8 mouse cellular contexts compared by ENCODE assay signal in genomic region chr6:8778296-8778649, GRCm38 (mm10). TPM values are rescaled to one million over a fixed set of nuclear protein-coding genes. Genes with fewer than 3 reads are reported as not detected.
DNase-seq lines count a peak whose midpoint lies in the region; ATAC-seq and TF ChIP-seq lines count a peak whose summit lies in the region.

TSS of gene Ica1 (minus strand) at chr6:8778488.

- H3K4me1 ChIP-seq in erythroblast, embryonic 14.5 days (ENCODE audit: control insufficient read depth) = no peaks in the 10 kb centered on the region; the same call in 1 of the 2 replicates
- no peaks in the 10 kb centered on the region for H3K4me1 ChIP-seq in heart, postnatal 0 days (ENCODE audit: control insufficient read depth, insufficient read depth)
- H3K4me1 ChIP-seq in limb, embryonic 10.5 days = peaks cover 11% of the 10 kb centered on the region
- peaks cover 2% of the 10 kb centered on the region; the same call in 1 of the 2 replicates for H3K4me1 ChIP-seq in midbrain, embryonic 16.5 days (ENCODE audit: control insufficient read depth, insufficient read depth, low read length)

- peak; percentile 19 to 35 for DNase-seq in urinary bladder, adult 18-20 months (ENCODE audit: low spot score in 2 of 2)
- DNase-seq in urinary bladder, postnatal 4 days (ENCODE audit: low spot score in 2 of 2) = no peak
- no peak for DNase-seq in heart, postnatal 0 days (ENCODE audit: low spot score)
- no peak for DNase-seq in limb, embryonic 10.5 days (ENCODE audit: low spot score)
- no peak for DNase-seq in spleen, postnatal 10 days (ENCODE audit: low spot score in 2 of 2)

- peak within 1 kb of the TSS; percentile 71 for H3K4me2 ChIP-seq in heart, postnatal 0 days (ENCODE audit: low read depth, low read length)
- H3K4me2 ChIP-seq in midbrain, embryonic 16.5 days (ENCODE audit: low read length) = peak within 1 kb of the TSS; percentile 90

- peak within 1 kb of the TSS; percentile 55 for H3K9ac ChIP-seq in heart, postnatal 0 days (replicated peaks; ENCODE audit: low read depth, low read length)
- H3K9ac ChIP-seq in midbrain, embryonic 16.5 days (ENCODE audit: low read depth, low read length) = peak within 1 kb of the TSS; percentile 95

- peak within 1 kb of the TSS; percentile 5 for H3K27ac ChIP-seq in heart, postnatal 0 days (ENCODE audit: low read depth)
- H3K27ac ChIP-seq in limb, embryonic 10.5 days = peak within 1 kb of the TSS; percentile 86
- peak within 1 kb of the TSS; percentile 87 for H3K27ac ChIP-seq in midbrain, embryonic 16.5 days (ENCODE audit: low read length)

- ATAC-seq in erythroblast, adult 5-6 weeks (replicated peaks; ENCODE audit: low FRiP score, poor library complexity, severe bottlenecking) = no peak
- ATAC-seq in heart, postnatal 0 days (ENCODE audit: insufficient read depth, low read depth) = peak; percentile 40; the same call in 1 of the 2 replicates
- peak; percentile 68 for ATAC-seq in midbrain, embryonic 16.5 days

- 4% methylated on average over 13 of the region's 16 CpGs for WGBS in heart, postnatal 0 days
- WGBS in limb, embryonic 10.5 days = 2% methylated on average over 16 of the region's 16 CpGs
- WGBS in midbrain, embryonic 16.5 days = 2% methylated on average over 13 of the region's 16 CpGs

- H3K36me3 ChIP-seq in erythroblast, embryonic 14.5 days (ENCODE audit: control insufficient read depth) = no peaks in the 10 kb centered on the region
- no peaks in the 10 kb centered on the region for H3K36me3 ChIP-seq in heart, postnatal 0 days (replicated peaks; ENCODE audit: control insufficient read depth, insufficient read depth, low read length)
- H3K36me3 ChIP-seq in limb, embryonic 10.5 days = no peaks in the 10 kb centered on the region
- H3K36me3 ChIP-seq in midbrain, embryonic 16.5 days (ENCODE audit: control insufficient read depth, insufficient read depth, low read length) = no peaks in the 10 kb centered on the region

- TF ChIP-seq CTCF in heart, postnatal 0 days (IDR thresholded peaks at IDR 0.05; ENCODE audit: low read depth) = no peak

- H3K27me3 ChIP-seq in erythroblast, embryonic 14.5 days (ENCODE audit: control insufficient read depth) = peaks cover 41% of the 10 kb centered on the region
- H3K27me3 ChIP-seq in heart, postnatal 0 days (ENCODE audit: control insufficient read depth, insufficient read depth, low read length) = no peaks in the 10 kb centered on the region
- H3K27me3 ChIP-seq in limb, embryonic 10.5 days (ENCODE audit: low read depth, poor library complexity, severe bottlenecking) = peaks cover 44% of the 10 kb centered on the region
- H3K27me3 ChIP-seq in midbrain, embryonic 16.5 days (ENCODE audit: control insufficient read depth, insufficient read depth, low read depth, low read length) = no peaks in the 10 kb centered on the region

- peak within 1 kb of the TSS; percentile 42 for H3K4me3 ChIP-seq in erythroblast, embryonic 14.5 days (replicated peaks)
- H3K4me3 ChIP-seq in heart, postnatal 0 days (ENCODE audit: low read depth, low read length) = peak within 1 kb of the TSS; percentile 58
- peak within 1 kb of the TSS; percentile 85 for H3K4me3 ChIP-seq in limb, embryonic 10.5 days
- H3K4me3 ChIP-seq in midbrain, embryonic 16.5 days (ENCODE audit: low read depth, low read length) = peak within 1 kb of the TSS; percentile 85

- no peaks in the 10 kb centered on the region for H3K9me3 ChIP-seq in erythroblast, embryonic 14.5 days (ENCODE audit: control insufficient read depth, low read length)
- H3K9me3 ChIP-seq in heart, postnatal 0 days (replicated peaks; ENCODE audit: control insufficient read depth, low read length) = no peaks in the 10 kb centered on the region
- no peaks in the 10 kb centered on the region for H3K9me3 ChIP-seq in limb, embryonic 10.5 days (replicated peaks)
- no peaks in the 10 kb centered on the region for H3K9me3 ChIP-seq in midbrain, embryonic 16.5 days (replicated peaks; ENCODE audit: control insufficient read depth, low read length, poor library complexity, severe bottlenecking)

- no peak for TF ChIP-seq EP300 in heart, postnatal 0 days (IDR thresholded peaks at IDR 0.05; ENCODE audit: low read depth)

RNA-seq across cellular contexts. Expression of gene Ica1, which starts in this region (rescaled TPM):
- 0.15 and 0.36 TPM in 2 replicates for polyA plus RNA-seq in erythroblast, embryonic 14.5 days (2012)
- 6.7 and 6.9 TPM in 2 replicates for total RNA-seq in erythroblast, adult 5-6 weeks (2015; ENCODE audit: low replicate concordance)
- 7.1 and 8.8 TPM in 2 replicates for total RNA-seq in erythroblast, adult 5-6 weeks (2017; ENCODE audit: low replicate concordance)
- 3.6 and 5.3 TPM in 2 replicates for total RNA-seq in heart, postnatal 0 days (2014; rRNA removed; ENCODE audit: low replicate concordance)
- polyA plus RNA-seq in heart, postnatal 0 days (2015; fragmentation: Nextera tagmentation; extraction: Ambion mirVana) = 19.8 and 22.2 TPM in 2 replicates
- 11.9 and 17.1 TPM in 2 replicates for polyA plus RNA-seq in limb, embryonic 10.5 days (2016; fragmentation: Nextera tagmentation; extraction: Ambion mirVana)
- polyA plus RNA-seq in midbrain, embryonic 16.5 days (2015; fragmentation: Nextera tagmentation; extraction: Ambion mirVana) = 74.0 and 82.4 TPM in 2 replicates

Comparison
In these comparisons a context has a peak if more than half of its experiments do, and no peak if none do; other contexts are left out.
1. DNase-seq: peak in urinary bladder, adult 18-20 months (2 of 2); none in urinary bladder, postnatal 4 days (0 of 2), heart, postnatal 0 days (single experiment), limb, embryonic 10.5 days (single experiment) and spleen, postnatal 10 days (0 of 2).
2. H3K27ac ChIP-seq: peak in every context shown above with its lines; median percentile 87 in midbrain, embryonic 16.5 days; 86 in limb, embryonic 10.5 days; 5 in heart, postnatal 0 days.
3. Peak in every context shown above with its lines, with median percentiles within 50 percentile points of each other: H3K4me3 ChIP-seq.